Mouse (Mus musculus): ENCODE measurements at regions not wholly inside any gene's neighbourhood (a gene's known extent, or its start where the extent isn't known, plus 50 kb on each side); places are given as distances from the start of the nearest gene placed in this dataset.

- no peak for DNase-seq
These were observed 100.6 kb downstream of the Slc17a6 start for GRCm38 (mm10) chr7:51722420-51722819.

DNA sequence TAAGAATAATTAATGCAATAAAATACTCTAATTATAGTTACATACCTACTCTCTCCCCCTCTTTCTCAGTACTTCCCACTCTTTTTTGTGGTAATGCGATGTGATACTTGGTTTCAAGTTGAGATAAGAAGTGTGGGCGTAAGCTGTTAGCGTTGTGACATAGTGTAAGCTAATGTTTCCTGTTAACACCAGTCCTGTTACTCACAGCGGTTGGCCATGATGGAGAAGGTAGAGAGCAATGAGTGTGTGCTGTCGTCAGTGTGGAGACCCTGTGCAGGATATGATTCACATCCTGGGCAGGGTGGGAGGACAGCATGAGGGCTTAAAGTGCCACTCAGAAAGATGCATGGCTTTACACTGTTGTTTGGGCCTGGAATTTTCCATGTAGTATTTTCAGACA is 102.1 kb downstream of the Slc17a6 start:
- no peak for DNase-seq

- DNase-seq, result no peak
These were observed 114.5 kb downstream of the Slc17a6 start for GRCm38 (mm10) chr7:51736285-51736684.

DNA sequence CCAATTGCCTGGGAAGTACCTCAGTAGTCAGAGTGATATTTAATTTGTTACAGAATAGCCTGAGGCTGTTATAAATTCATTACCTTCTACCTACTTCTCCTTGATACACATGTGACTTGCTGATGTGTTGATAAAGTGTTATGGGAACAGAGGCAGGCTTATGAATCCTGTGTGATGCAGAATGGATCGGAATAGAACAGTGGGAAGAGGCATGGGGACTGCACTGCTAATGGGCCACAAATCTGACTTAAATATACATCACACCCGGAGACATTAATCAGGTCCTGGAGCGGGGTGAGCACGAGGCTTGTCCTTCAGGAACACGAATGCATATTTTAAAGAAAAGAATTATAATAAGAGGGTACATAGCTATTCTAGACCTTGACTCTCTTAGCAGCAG is 117.8 kb downstream of the Slc17a6 start:
- no peak for DNase-seq

- no peak for DNase-seq
These were observed 119.1 kb downstream of the Slc17a6 start for GRCm38 (mm10) chr7:51740928-51741327.

GRCm38 (mm10) chr7:51742720-51743119 is 119.1 kb upstream of the Gas2 start:
- DNase-seq, result no peak

DNA sequence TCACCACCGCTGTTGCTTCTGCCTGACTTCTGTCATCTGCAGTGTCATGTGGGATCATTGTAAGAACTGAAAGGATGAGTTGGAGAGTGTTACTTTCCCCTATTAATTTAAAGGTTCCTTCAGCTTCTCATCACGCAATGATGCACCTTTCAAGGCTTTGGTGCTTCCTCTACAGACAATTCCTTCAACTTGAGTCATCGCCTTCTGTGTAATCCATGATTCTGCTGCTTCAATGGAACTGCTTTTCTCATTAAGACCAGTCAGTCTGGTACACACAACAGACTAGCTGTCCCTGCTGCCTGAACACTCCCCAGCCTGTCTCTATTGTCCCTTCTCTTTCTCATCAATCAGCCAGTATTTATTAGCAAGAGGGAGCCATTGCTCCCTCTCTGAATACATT is 116.2 kb upstream of the Gas2 start:
- no peak for DNase-seq

DNA sequence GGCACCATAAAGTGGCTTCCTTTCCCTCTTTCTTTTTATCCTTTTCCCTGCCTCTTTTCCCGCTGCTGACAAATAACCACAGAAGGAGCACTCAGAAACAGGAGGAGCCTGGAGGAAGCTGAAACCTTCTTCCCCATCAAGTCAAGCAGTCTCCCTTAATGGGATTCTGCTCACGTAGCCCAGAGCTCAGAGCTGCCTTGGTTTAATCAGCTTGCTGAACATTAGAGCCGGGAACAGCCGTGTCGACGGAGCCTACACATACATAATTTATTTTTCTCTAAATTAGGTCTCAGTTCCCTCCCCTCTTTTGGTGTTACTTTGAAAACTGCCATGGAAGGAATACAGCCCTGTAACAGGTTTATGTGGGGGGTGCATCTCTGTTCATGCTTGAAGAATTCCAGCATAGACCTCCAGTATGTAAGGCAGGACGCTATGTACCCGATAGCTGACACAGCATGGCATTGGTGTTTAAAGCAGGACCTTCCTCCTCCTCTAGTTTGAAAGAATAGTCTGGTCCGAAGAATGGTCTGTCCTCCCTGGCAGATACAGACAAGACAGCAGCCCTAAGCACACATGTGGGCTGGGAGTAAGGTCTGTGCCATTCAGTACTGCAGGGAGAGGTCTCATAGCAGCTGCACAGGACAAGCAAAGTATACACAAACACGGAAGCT is 113.0 kb upstream of the Gas2 start:
- no peak for DNase-seq

GRCm38 (mm10) chr7:51749304-51750129 is 112.3 kb upstream of the Gas2 start:
- no peak for DNase-seq

DNA sequence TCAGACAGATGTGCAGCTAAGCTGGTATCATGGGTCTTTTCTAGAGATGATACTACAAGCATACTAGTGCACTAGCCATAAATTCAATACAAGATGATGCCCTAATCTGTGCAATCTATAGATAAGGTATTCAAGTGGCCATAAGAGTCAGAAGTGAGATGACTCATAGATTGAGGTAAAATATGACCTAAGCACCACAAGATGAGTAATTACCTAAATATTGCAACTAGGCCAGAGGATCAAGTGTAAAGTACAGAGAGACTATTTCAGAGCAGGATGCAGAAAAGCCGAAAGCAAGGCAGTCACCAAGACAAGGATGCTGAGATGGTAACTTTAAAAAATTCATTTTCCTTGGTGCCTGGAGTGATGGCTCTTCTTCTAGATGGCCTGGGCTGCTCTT is 111.5 kb upstream of the Gas2 start:
- no peak for DNase-seq

DNA sequence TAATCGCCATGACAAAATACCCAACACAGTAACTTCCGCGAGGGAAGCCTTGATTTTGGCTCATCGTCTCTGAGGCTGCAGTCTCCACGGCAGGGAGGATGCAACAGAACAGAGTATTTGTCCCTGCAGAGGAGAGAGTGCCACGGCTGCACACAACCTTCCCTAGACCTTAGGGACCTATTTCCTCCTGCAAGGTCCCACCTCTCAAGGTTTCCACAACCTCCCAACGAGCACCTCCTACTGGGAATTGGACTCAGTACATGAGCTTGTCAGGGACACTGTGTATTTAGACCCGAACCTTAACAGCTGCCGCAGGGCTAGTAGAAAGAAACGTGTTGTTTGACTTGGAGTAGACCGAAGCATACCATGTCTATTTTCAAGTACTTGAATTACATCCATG is 108.8 kb upstream of the Gas2 start:
- no peak for DNase-seq

GRCm38 (mm10) chr7:51754208-51754888 is 107.5 kb upstream of the Gas2 start:
- DNase-seq, result no peak

DNA sequence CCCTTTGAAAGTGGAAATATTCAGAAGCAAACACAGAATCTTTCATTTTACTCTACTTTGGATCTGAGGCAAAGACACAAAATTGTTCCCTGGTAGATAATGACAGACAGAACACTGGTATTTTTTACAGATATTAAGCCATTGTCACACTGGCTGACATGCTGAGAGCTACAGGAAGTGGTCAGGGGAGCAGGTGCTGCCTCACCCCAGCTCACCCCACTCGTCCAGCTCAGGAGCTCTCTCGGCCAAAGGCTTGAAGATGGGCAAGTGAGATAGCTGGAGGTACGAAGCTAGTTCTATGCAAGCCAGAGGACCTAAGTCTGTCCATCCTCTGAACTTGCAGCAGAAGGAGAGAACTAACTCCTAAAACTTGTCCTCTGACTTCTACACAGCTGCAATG is 105.6 kb upstream of the Gas2 start:
- DNase-seq, result no peak

DNA sequence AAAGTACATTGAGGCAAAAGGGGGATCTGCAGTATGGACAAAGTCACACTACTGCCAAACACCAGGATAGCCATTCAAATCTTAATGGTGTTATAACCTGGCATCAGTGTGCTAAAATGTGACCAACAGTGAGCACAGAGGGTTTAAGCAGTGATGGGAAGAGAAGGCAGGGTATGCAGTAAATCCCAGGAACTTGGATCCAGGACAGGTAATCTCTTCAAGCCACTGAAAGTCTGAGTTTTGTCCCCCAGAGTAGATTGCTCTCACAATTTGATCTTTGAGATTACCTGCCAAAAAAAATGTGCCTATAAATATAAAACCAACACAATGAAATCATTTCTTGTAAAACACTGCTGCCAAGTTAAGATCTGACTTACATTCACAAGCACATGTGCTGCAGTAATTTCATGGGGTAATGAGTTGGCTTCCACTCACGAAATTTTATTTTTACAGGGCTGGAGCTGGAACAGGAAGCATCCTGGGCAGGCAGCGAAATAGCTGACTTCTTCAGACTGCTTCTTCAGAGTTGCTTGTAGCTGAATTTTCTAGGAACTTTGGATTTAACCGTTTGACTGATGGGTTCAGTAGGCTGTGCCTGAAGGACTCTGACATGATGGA is 102.2 kb upstream of the Gas2 start:
- no peak for DNase-seq

DNA sequence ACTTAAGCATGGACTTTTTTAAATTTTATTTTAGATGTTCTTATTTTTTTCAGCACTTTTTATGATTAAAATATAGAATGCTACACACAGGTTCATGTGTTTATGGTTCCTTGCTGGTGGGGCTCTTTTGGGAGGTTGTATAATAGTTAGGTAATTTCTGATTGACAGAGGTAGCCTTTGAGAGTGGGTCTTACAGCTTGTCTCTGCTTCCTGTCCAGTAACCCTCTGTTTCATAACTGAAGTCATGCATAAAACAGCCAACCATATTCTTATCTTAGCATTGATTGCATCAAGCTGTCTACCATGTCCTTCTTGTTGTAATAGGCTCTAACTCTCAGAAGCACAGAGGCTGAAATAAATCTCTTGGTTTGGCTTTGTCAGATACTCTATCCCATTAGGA is 94.7 kb upstream of the Gas2 start:
- DNase-seq, result no peak

DNA sequence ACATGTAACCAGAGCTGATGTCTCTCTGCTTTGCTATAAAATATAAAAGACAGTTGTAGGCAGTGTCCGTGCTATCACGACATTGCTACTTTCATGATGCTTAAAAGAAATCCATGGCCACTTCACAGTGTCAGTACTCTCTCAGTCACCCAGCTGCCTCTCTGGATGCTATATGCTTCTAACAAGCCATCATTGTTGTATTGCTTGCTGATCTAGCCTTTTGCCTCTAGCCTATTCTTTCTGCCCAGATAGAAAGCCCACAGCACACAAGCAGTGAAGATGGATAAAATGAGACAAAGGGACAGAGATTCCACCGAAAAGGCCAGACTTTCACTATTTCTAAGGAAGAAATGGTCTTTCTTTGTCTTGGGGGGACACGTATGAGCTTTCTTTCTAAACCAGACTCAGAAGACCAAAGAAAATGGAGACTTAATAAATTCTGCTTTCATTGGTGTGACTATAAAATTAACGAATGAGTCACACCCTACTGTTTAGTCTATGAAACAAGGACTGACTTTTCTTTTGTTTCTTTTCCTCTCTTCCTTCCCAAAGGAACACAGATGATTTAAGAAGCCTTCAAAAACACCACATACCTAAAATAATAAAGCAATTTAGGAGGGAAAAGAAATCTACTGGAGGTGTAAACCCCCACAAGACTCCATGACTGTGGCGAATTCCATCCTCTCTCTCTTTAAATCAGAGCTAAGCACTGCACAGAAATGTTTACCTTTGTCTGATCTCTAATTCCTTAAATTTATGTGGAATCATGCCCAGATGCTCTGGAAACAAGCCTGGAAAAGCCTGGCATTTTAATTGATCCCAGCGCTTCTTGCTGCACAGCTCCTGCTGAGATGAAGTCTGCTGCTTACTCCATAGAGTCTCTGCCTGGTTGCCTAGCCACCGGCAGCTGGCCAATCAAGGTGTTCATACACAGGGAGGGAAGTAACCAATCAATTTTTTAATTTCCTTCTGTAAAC is 89.6 kb upstream of the Gas2 start:
- DNase-seq, result peak; percentile 44

DNA sequence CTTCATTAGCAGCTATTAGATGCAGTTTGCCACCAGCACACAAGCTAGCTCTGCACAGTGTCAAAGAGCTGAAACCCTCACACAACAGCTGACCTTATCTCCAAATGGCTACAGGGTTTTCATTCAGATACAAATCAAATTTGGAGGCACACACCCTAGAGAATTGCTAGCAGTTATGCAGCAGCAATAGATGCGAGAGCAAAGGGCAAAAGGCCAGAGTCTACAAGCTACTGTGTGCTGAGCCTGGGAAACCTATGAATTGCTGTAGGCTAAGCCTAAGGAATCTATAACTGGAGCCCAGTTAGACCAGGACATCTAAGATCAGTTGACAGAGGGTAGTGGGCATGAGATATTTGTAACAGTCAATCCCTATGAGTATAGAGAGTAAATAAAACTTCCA is 85.8 kb upstream of the Gas2 start:
- DNase-seq, result no peak

GRCm38 (mm10) chr7:51783070-51783776 is 78.6 kb upstream of the Gas2 start:
- DNase-seq, result no peak

- DNase-seq, result peak; percentile 63
These were observed 77.7 kb upstream of the Gas2 start for GRCm38 (mm10) chr7:51783923-51784686.

- DNase-seq, result no peak
These were observed 70.9 kb upstream of the Gas2 start for GRCm38 (mm10) chr7:51790690-51791560.

All from cerebellum, adult 9-11 months (tissue).